Mouse (Mus musculus): ENCODE data around the gene Ttc23l.

Ttc23l gene

DNA sequence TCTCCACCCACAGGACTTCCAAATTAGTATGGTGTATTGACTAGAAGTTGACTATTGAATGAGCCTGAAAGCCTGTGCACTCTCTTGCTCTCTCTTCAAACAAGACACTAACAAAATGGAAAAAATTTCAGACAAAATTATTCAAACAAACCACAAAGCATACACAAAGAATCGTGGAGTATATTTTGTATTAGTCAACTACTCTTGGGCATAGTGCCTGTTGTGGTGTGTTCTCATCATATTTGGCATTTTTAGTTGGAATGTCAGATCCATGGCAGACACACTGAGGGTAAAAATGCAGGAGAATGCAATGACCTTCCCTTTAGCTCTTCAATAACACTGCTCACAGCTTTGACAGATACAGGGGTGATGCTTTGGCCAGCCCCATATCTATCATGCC is 32.6 kb downstream of the Ttc23l start:
- in situ Hi-C loops (cut with MboI, MseI) = no loop called here

GRCm38 (mm10) chr15:10515166-10515565 is 43.3 kb downstream of the Ttc23l start:
- in situ Hi-C loops (cut with MboI, MseI) = loop anchor here (25.0 kb wide), 1 partner anchor 372 kb away; no protein-coding TSS in a partner anchor

GRCm38 (mm10) chr15:10506099-10506498 is 52.4 kb downstream of the Ttc23l start:
- in situ Hi-C loops (cut with MboI, MseI) = loop anchor here (25.0 kb wide), 1 partner anchor 381 kb away; no protein-coding TSS in a partner anchor

- in situ Hi-C loops (cut with MboI, MseI) = loop anchor here (25.0 kb wide), 1 partner anchor 386 kb away; no protein-coding TSS in a partner anchor
These were observed 57.4 kb downstream of the Ttc23l start for GRCm38 (mm10) chr15:10500838-10501719.

DNA sequence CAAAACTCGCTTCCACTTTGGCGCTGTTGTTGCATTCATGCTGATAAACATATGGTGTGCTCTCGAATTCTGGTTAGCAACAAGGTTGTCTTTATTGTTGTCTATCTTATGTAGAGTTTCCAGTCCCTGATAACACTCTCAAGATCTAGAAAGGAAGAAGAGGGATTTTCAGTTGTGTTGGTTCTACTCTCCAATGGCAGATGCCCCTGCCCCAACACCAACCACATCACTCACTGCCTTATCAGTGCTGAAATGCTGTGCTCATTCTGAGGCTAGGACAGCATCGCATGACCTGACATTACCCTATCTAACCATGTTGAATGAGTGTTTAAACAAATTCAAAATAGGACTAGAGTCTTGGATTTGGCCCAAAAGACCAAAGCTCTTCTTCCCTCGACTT is 58.4 kb downstream of the Ttc23l start:
- in situ Hi-C loops (cut with MboI, MseI) = loop anchor here (25.0 kb wide), 1 partner anchor 387 kb away; no protein-coding TSS in a partner anchor

DNA sequence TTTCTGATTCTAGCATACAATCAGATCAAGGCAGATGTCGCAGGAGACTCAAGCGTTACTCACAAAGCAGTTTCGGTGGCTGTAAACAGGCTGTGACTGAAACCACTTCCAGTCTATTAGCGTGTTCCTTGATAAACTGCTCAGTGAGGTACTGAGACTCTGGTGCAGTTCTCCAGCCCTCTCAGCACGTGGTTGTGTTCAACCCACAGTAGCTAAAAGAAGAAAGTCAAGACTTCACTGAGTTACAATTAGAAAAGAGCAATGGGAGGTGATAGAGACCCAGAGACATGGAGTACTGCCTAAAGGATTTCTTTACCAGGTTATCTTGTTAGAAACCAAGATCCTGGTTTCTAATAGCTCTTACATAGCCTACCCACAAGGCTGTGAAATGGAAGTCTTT is 58.9 kb downstream of the Ttc23l start:
- in situ Hi-C loops (cut with MboI, MseI) = loop anchor here (5.0 to 25.0 kb wide), 3 partner anchors 493 to 1362 kb away; partner anchors contain the start of genes Lmbrd2 and Tars

DNA sequence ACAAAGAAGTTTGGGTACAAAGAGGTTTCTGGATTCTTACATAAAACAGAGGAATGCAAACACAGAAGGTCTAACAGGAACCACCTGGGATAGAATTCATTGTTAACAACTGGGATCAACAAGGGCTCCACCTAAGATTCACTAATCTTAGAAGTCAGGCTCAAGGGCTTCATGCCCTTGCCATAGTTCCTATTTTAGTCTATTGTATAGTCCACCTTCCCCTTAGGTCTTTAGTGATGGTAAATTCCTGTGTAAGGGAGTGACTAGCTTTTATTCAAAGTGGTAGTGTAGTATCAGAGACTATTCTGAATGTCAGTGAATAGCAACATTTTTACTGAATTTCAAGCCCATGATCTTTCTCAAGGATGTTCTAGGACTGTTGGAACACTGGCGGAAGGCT is 61.8 kb downstream of the Ttc23l start:
- in situ Hi-C loops (cut with MboI, MseI) = loop anchor here (5.0 to 25.0 kb wide), 3 partner anchors 496 to 1359 kb away; partner anchors contain the start of genes Lmbrd2 and Tars

DNA sequence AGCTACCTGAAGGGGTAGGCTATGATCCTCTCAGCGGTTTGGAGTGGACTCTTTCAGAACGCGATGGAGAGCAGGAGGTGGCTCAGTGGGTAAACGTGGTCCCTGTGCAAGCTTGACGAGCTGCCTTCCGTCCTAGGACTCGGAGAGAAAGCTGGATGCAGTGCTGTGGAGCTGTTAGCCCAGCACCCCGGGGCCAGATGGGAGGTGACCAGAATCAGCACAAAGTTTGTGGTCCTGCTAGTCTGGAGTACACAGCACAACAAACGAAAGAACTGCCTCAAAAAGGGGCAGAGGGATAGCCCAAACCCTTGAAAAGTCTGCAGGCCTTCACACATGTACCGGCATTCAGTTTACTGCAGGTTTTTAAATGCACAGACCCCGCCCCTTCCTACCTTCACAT is 62.5 kb downstream of the Ttc23l start:
- in situ Hi-C loops (cut with MboI, MseI) = loop anchor here (5.0 to 25.0 kb wide), 3 partner anchors 496 to 1359 kb away; partner anchors contain the start of genes Lmbrd2 and Tars

DNA sequence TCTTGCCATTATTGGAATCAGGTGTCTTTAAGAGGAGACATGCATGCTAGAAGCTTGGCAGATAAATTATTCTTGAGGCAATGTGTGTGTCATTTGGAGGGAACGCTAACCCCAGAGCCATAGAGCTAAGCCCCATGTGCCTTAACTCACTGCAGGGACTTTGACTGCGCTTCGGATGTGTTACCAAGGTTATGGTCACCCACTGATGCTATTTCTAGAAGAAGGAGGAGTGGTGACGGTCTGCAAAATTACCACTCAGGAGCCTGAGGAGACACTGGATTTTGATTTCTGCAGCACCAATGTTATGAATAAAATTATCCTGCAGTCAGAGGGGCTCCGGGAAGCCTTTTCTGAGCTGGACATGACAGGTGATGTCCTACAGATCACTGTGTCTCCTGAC is 68.4 kb downstream of the Ttc23l start:
- in situ Hi-C loops (cut with MboI, MseI) = loop anchor here (10.0 to 25.0 kb wide), 2 partner anchors 905 to 1353 kb away; partner anchors contain the start of genes Lmbrd2 and Tars

GRCm38 (mm10) chr15:10487246-10487645 is 71.2 kb downstream of the Ttc23l start:
- in situ Hi-C loops (cut with MboI, MseI) = loop anchor here (25.0 kb wide), 1 partner anchor 1350 kb away; the partner anchor contains the start of gene Lmbrd2

- in situ Hi-C loops (cut with MboI, MseI) = loop anchor here (25.0 kb wide), 1 partner anchor 1349 kb away; the partner anchor contains the start of gene Lmbrd2
These were observed 72.1 kb downstream of the Ttc23l start for GRCm38 (mm10) chr15:10486365-10486839.

DNA sequence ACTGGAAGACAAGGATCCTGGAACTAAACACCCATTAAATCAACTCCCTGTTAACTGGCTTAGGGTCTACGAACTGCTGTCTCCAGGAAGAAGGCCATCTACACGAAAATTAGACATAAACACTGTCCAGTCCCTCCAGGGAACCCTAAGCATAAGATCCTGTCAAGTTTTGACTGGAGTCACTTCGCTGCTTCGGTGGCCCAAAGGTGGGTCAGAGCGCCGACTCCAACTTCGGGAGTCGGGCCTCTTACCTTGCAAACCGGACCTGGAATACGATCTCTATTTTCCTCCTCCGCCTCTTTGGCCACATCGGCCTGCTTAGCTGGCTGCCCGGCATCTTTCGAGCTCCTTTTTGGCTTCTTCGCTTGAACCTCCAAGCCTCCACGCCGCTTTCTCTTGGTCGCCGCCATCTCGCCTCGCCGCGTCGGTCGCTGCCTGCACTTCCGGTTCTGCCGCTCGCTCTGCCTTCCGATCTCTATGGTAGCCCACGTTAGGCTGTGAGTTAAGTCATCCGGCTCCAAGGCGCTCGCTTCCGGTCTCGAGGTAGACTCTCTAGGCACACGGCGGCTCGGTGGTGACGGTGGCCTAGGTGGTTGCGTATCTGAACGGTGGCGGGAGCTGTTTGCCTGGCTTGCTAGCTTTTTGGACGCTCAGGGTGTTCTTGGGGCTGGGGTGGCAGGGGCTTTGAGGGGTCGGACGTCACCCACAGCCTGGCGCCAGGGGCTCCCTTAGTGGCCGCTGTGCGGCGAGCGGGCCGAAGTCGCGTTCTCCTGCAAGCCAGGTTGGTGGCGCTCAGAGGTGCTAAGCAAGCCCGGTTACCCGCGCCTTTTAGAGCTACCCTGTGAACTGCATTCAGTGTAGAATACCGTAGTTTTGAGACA is 72.7 kb downstream of the Ttc23l start, which contains the start of the genes Brix1 and Rad1:
TSS of gene Brix1 (minus strand) at position 464 of the 881 bp plus-strand sequence.
TSS of gene Rad1 (plus strand) at position 535 of the 881 bp plus-strand sequence.
- in situ Hi-C loops (cut with MboI, MseI) = loop anchor here (25.0 kb wide), 1 partner anchor 1348 kb away; the partner anchor contains the start of gene Lmbrd2

DNA sequence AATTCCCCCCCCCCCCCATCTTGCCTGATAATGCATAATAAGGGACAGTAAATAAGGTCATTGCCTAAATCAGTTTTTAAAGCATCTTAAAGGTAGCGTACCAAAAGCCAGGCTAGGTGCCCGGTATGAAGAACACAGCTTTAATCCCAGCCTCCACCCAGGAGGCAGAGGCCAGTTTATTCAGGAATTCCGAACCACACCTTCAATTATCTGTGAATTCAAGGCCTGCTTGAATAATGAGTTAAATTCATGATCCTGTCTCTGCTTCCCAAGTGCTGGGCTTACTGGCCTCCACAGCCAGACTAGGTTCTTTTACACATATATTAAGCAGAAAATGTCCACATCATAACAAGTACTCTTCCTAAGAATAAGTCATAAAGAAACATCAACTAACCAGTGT is 87.5 kb downstream of the Ttc23l start:
- in situ Hi-C loops (cut with MboI, MseI) = no loop called here

DNA sequence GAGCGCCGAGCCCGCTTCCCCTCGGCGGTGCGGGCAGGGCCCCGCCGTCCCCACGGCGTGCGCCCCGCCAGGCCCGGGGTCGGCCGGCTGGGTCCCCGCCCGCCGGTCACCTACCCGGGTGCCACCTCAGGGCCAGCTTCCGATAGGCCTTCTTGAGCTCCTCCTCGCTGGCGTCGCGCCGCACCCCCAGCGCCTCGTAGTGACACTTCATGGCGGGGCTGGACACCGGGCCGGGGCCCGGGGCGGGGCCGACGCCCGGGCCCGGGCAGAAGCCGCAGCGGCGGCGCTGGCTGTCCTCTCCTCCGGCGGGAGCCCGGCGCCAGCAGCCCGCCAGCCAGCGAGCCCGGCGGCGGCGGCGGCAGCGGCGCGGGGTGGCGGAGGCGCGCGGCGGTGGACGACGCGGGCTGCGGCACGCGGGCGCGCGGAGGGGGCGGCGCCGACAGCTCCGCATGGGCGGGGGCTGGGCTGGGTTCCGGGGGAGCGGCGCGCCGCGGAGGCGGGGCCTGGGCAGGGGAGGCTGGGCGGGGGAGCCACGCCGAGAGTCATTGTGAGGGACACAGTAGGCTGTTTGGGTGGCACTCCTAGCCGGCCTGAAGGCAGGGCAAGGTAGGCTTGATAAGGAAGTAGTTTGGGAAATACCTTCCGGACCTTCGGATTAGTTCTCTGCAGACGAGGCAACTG is 88.2 kb downstream of the Ttc23l start, which contains the start of gene Dnajc21:
TSS of gene Dnajc21 (minus strand) at position 366 of the 681 bp plus-strand sequence.
- in situ Hi-C loops (cut with MboI, MseI) = no loop called here

GRCm38 (mm10) chr15:10469641-10470150 is 88.8 kb downstream of the Ttc23l start:
- in situ Hi-C loops (cut with MboI, MseI) = loop anchor here (10.0 kb wide), 1 partner anchor 905 kb away; no protein-coding TSS in a partner anchor

DNA sequence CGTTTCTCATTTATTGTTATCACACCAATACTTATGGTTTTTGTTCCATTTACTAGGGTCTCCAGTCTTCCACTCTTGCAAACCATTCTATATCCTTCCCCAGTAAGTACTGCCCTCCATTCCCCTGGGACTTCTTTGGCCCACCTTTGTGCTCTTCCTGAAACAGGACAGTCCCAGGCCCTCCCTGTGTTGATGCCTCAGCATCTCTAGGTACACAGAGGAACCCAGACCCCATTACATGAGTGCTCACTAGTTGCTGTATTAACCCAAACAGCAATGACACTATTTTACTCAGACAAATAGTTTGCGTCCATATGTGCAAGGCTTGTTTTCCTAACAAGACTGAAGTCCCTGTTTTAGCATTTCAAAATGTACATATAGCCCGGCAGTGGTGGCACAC is 89.7 kb downstream of the Ttc23l start:
- in situ Hi-C loops (cut with MboI, MseI) = loop anchor here (10.0 kb wide), 1 partner anchor 906 kb away; no protein-coding TSS in a partner anchor

- in situ Hi-C loops (cut with MboI, MseI) = loop anchor here (10.0 kb wide), 1 partner anchor 910 kb away; no protein-coding TSS in a partner anchor
These were observed 93.8 kb downstream of the Ttc23l start for GRCm38 (mm10) chr15:10464678-10465077.

- in situ Hi-C loops (cut with MboI, MseI) = loop anchor here (10.0 kb wide), 1 partner anchor 911 kb away; no protein-coding TSS in a partner anchor
These were observed 94.9 kb downstream of the Ttc23l start for GRCm38 (mm10) chr15:10463555-10463954.

DNA sequence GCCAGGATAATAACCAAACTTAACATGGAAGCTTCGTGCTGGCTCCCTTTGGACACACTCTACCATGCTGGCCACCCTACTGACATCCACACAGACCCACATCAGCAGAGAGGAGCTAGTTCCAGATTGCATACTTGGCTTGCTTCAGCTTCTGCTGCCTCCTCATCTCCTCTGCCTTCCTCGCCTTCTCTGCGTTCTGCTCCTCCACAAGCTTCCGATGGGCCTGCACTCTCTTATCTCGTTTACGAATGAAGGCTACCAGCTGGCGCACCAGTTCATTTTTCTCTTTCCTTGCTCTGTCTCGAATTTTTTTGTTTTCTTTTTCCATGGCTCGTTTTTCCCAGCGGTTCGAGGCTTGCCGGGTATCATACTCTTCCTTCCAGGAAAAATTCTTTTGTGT is 97.5 kb downstream of the Ttc23l start:
- in situ Hi-C loops (cut with MboI, MseI) = loop anchor here (10.0 kb wide), 1 partner anchor 914 kb away; no protein-coding TSS in a partner anchor

Data from T-helper 2 cell (primary cell).